Mouse (Mus musculus): Measurements from ENCODE around the gene Defb47.

GRCm38 (mm10) chr14:63011471-63011870 is 13.6 kb downstream of the Defb47 start, which contains the start of gene Defb43:
- no peak for TF ChIP-seq GATA1 (IDR thresholded peaks at IDR 0.05; ENCODE audit: low read length)
- no peak for TF ChIP-seq TAL1 (IDR thresholded peaks at IDR 0.05; ENCODE audit: low read length)
